Mouse (Mus musculus) CH12.LX (cell line): ENCODE data around the gene Kcng4. TPM values are rescaled to one million over a fixed set of nuclear protein-coding genes. Genes with fewer than 3 reads are reported as not detected.

Source experiments
- DNase-seq: peaks from one replicate; pipeline ENCODE4 v3.0.0-alpha.2; 2013; ENCODE audit errors: extremely low read depth
- H3K27ac ChIP-seq: 2 replicates; pipeline ENCODE4 v1.5.1; 2012; ENCODE audit warnings: low read depth, mild to moderate bottlenecking, control low read depth, moderate library complexity; ENCODE audit not compliant: insufficient read depth
- H3K27me3 ChIP-seq: replicated peaks from 2 replicates; pipeline ENCODE3; 2012; ENCODE audit warnings: inconsistent platforms
- H3K36me3 ChIP-seq, 2 experiments: replicated peaks in 1 of 2; 2 replicates each; pipeline versions ENCODE3 to v1.6.1; 2012; ENCODE audit warnings: inconsistent platforms in 1 of 2, low read length in 1 of 2, mild to moderate bottlenecking in 1 of 2, mixed read lengths in 1 of 2, moderate library complexity in 1 of 2; ENCODE audit not compliant: control insufficient read depth in 1 of 2, insufficient read depth in 1 of 2
- H3K4me1 ChIP-seq, 2 experiments: 2 replicates each; pipeline ENCODE4 v1.6.1; 2012; ENCODE audit warnings: inconsistent platforms in 1 of 2, moderate library complexity in 1 of 2; ENCODE audit not compliant: insufficient read depth in 2 of 2, control insufficient read depth in 1 of 2
- H3K4me2 ChIP-seq: 2 replicates; pipeline ENCODE4 v1.6.1; 2012; ENCODE audit warnings: low read depth, mild to moderate bottlenecking, control low read depth; ENCODE audit not compliant: poor library complexity, insufficient read depth, severe bottlenecking
- H3K4me3 ChIP-seq, 3 experiments: fragments of 150-350 bp in 1 of 3; sonication (generic) in 1 of 3; replicated peaks in 1 of 3; 2 replicates each; pipeline versions ENCODE3 to v1.5.1; 2011 to 2012; ENCODE audit warnings: low read depth in 2 of 3, low read length in 2 of 3, mild to moderate bottlenecking in 2 of 3, moderate library complexity in 2 of 3, control low read depth in 1 of 3, improper control_type of control experiment in 1 of 3, inconsistent platforms in 1 of 3, mixed read lengths in 1 of 3; ENCODE audit not compliant: poor library complexity in 1 of 3
- H3K79me2 ChIP-seq: replicated peaks from 2 replicates; pipeline ENCODE4 v1.6.1; 2012; ENCODE audit warnings: mild to moderate bottlenecking, moderate library complexity; ENCODE audit not compliant: control insufficient read depth, poor library complexity, insufficient read depth, severe bottlenecking; ENCODE audit errors: extremely low read depth
- H3K9ac ChIP-seq: 2 replicates; pipeline ENCODE4 v1.6.1; 2012; ENCODE audit warnings: low read depth, mild to moderate bottlenecking, control low read depth, moderate library complexity; ENCODE audit not compliant: insufficient read depth
- H3K9me3 ChIP-seq: replicated peaks from 2 replicates; pipeline ENCODE3; 2012; ENCODE audit warnings: low read length, inconsistent platforms, mixed read lengths
- BHLHE40 ChIP-seq: IDR thresholded peaks from 2 replicates; pipeline ENCODE4 v1.6.1; 2011; ENCODE audit warnings: mild to moderate bottlenecking, low read depth, low read length, improper control_type of control experiment
- CTCF ChIP-seq, 2 experiments: IDR thresholded peaks in 1 of 2; conservative IDR thresholded peaks in 1 of 2; 2 replicates each; pipeline ENCODE4 v1.5.1; 2011 to 2012; ENCODE audit warnings: low read depth in 2 of 2, low read length in 2 of 2, improper control_type of control experiment in 1 of 2, inconsistent platforms in 1 of 2, mild to moderate bottlenecking in 1 of 2, moderate library complexity in 1 of 2
- ELF1 ChIP-seq: IDR thresholded peaks from 2 replicates; pipeline ENCODE4 v1.6.1; 2014; ENCODE audit warnings: low read depth, mild to moderate bottlenecking, inconsistent platforms, low read length, improper control_type of control experiment
- EP300 ChIP-seq: IDR thresholded peaks from 2 replicates; pipeline ENCODE4 v1.6.1; 2011; ENCODE audit warnings: low read length, improper control_type of control experiment
- ETS1 ChIP-seq: conservative IDR thresholded peaks from 2 replicates; pipeline ENCODE4 v1.6.1; 2012; ENCODE audit warnings: low read depth, mild to moderate bottlenecking, inconsistent platforms, low read length, improper control_type of control experiment, moderate library complexity
- GABPA ChIP-seq: IDR thresholded peaks from 2 replicates; pipeline ENCODE4 v1.6.1; 2012; ENCODE audit warnings: low read depth, low read length, improper control_type of control experiment, inconsistent platforms; ENCODE audit not compliant: insufficient replicate concordance
- HCFC1 ChIP-seq: IDR thresholded peaks from 2 replicates; pipeline ENCODE4 v1.6.1; 2012; ENCODE audit warnings: low read depth, mild to moderate bottlenecking, inconsistent platforms, low read length, improper control_type of control experiment
- JUND ChIP-seq: conservative IDR thresholded peaks from 2 replicates; pipeline ENCODE4 v1.6.1; 2011; ENCODE audit warnings: low read depth, low read length, improper control_type of control experiment
- KAT2A ChIP-seq: IDR thresholded peaks from 2 replicates; pipeline ENCODE4 v1.6.1; 2012; ENCODE audit warnings: low read length, improper control_type of control experiment, inconsistent platforms; ENCODE audit not compliant: insufficient replicate concordance
- MAX ChIP-seq: IDR thresholded peaks from 2 replicates; pipeline ENCODE4 v1.6.1; 2011; ENCODE audit warnings: low read length, improper control_type of control experiment
- MAZ ChIP-seq: IDR thresholded peaks from 2 replicates; pipeline ENCODE4 v1.6.1; 2012; ENCODE audit warnings: low read depth, mild to moderate bottlenecking, inconsistent platforms, low read length, improper control_type of control experiment, moderate library complexity
- MEF2A ChIP-seq: IDR thresholded peaks from 2 replicates; pipeline ENCODE4 v1.6.1; 2014; ENCODE audit warnings: low read depth, mild to moderate bottlenecking, inconsistent platforms, low read length, improper control_type of control experiment, borderline replicate concordance
- MXI1 ChIP-seq: IDR thresholded peaks from 2 replicates; pipeline ENCODE4 v1.6.1; 2011; ENCODE audit warnings: mild to moderate bottlenecking, low read depth, low read length, improper control_type of control experiment
- MYC ChIP-seq: IDR thresholded peaks from 2 replicates; pipeline ENCODE4 v1.6.1; 2011; ENCODE audit warnings: low read depth, mild to moderate bottlenecking, improper control_type of control experiment, low read length
- POLR2AphosphoS2 ChIP-seq: IDR thresholded peaks from 2 replicates; pipeline ENCODE4 v1.6.1; 2011; ENCODE audit warnings: low read depth, low read length, improper control_type of control experiment
- RAD21 ChIP-seq: IDR thresholded peaks from 2 replicates; pipeline ENCODE4 v1.6.1; 2011; ENCODE audit warnings: low read depth, mild to moderate bottlenecking, low read length, improper control_type of control experiment, moderate library complexity
- SMC3 ChIP-seq: IDR thresholded peaks from 2 replicates; pipeline ENCODE4 v1.6.1; 2011; ENCODE audit warnings: low read depth, low read length, improper control_type of control experiment
- UBTF ChIP-seq: IDR thresholded peaks from 2 replicates; pipeline ENCODE4 v1.6.1; 2012; ENCODE audit warnings: low read depth, mild to moderate bottlenecking, inconsistent platforms, low read length, improper control_type of control experiment, moderate library complexity
- USF2 ChIP-seq: conservative IDR thresholded peaks from 2 replicates; pipeline ENCODE4 v1.6.1; 2011; ENCODE audit warnings: low read depth, low read length, improper control_type of control experiment
- ZKSCAN1 ChIP-seq: IDR thresholded peaks from 2 replicates; pipeline ENCODE4 v1.6.1; 2012; ENCODE audit warnings: low read depth, inconsistent platforms, low read length, improper control_type of control experiment, borderline replicate concordance
- ZMIZ1 ChIP-seq: IDR thresholded peaks from 2 replicates; pipeline ENCODE4 v1.6.1; 2012; ENCODE audit warnings: low read depth, mild to moderate bottlenecking, inconsistent platforms, low read length, improper control_type of control experiment
- dilution Hi-C: fragments of 300-500 bp; cut with MboI; formaldehyde crosslinking; loops from 2 replicates; pipeline ENCODE4 v1.14.3; 2020; ENCODE audit warnings: low sequenced_read_pairs; ENCODE audit not compliant: extremely low pct_unique_long_range_greater_than_20kb, extremely low pct_ligation_motif_present
- in situ Hi-C: fragments of 300-500 bp; cut with MboI; formaldehyde crosslinking; loops from 3 replicates; pipeline ENCODE4 v1.14.3; 2019; ENCODE audit warnings: low sequenced_read_pairs, low pct_ligation_motif_present, low pct_unique_long_range_greater_than_20kb, mixed read lengths
- polyA plus RNA-seq: library from polyadenylated mRNA; unstranded; fragments of >175 nt; gene quantifications from 2 replicates; pipeline ENCODE4 v1.2.1, GENCODE M21; 2012; ENCODE audit warnings: low read depth; ENCODE audit not compliant: insufficient read length
- total RNA-seq, 2 experiments: library from RNA; depleted of rRNA; stranded (reverse); fragments of 300-350 nt in 1 of 2; fragments of >200 nt in 1 of 2; gene quantifications; 2 replicates each; pipeline ENCODE4 v1.2.3; 2012 to 2014

The Kcng4 gene
- total and polyA plus RNA-seq, 3 experiments: not detected

- H3K9ac ChIP-seq: no peak overlapping the region
- H3K27me3 ChIP-seq: peaks cover 75% of the 10 kb centered on the region
- in situ Hi-C loops: no loop called here
- no peaks in the 10 kb centered on the region for H3K36me3 ChIP-seq
- H3K79me2 ChIP-seq: no peaks in the 10 kb centered on the region
- H3K27ac ChIP-seq: no peak overlapping the region
- dilution Hi-C loops: no loop called here
- H3K4me2 ChIP-seq: no peak overlapping the region
- H3K4me3 ChIP-seq: no peak overlapping the region
- peaks cover 2 to 5% of the 10 kb centered on the region in 2 experiments; a peak in 2 of 4 replicates for H3K4me1 ChIP-seq
- no peak for DNase-seq
- TF ChIP-seq HCFC1: no peak
- TF ChIP-seq CTCF (conservative IDR thresholded peaks at IDR 0.05 in 1 of 2, IDR thresholded peaks at IDR 0.05 in 1 of 2; ENCODE audit: low read depth in 2 of 2, low read length in 2 of 2): no peak
- TF ChIP-seq JUND: no peak
- no peak for TF ChIP-seq ZKSCAN1
- no peak for TF ChIP-seq MAX
- TF ChIP-seq ETS1: no peak
- TF ChIP-seq MXI1: no peak
- TF ChIP-seq MYC: no peak
- no peak for TF ChIP-seq GABPA
- H3K9me3 ChIP-seq: no peaks in the 10 kb centered on the region
These were observed 11.7 kb downstream of the Kcng4 start for GRCm38 (mm10) chr8:119623744-119624143.

GRCm38 (mm10) chr8:119623061-119623460, 12.4 kb downstream of the Kcng4 start:
- DNase-seq: no peak
- Histone ChIP-seq H3K9ac (no peak overlapping the region), H3K79me2 (no peaks in the 10 kb centered on the region), H3K9me3 (no peaks in the 10 kb centered on the region), H3K4me1 (peaks cover 2 to 9% of the 10 kb centered on the region in 2 experiments; a peak in 3 of 4 replicates), H3K4me3 (no peak overlapping the region), H3K36me3 (no peaks in the 10 kb centered on the region), H3K27ac (no peak overlapping the region), H3K27me3 (peaks cover 78% of the 10 kb centered on the region), H3K4me2 (no peak overlapping the region)
- dilution Hi-C loops (no loop called here), in situ Hi-C loops (no loop called here)
- TF ChIP-seq BHLHE40 (no peak), RAD21 (no peak), ELF1 (no peak), MEF2A (no peak), ETS1 (no peak), EP300 (no peak), JUND (no peak), MAZ (no peak), SMC3 (no peak), USF2 (no peak), UBTF (no peak), CTCF (conservative IDR thresholded peaks at IDR 0.05 in 1 of 2, IDR thresholded peaks at IDR 0.05 in 1 of 2; ENCODE audit: low read depth in 2 of 2, low read length in 2 of 2) (no peak), ZKSCAN1 (no peak), POLR2AphosphoS2 (no peak), KAT2A (no peak), ZMIZ1 (no peak)
